Mouse (Mus musculus): ENCODE results near the gene Rab34.

The Rab34 gene

DNA sequence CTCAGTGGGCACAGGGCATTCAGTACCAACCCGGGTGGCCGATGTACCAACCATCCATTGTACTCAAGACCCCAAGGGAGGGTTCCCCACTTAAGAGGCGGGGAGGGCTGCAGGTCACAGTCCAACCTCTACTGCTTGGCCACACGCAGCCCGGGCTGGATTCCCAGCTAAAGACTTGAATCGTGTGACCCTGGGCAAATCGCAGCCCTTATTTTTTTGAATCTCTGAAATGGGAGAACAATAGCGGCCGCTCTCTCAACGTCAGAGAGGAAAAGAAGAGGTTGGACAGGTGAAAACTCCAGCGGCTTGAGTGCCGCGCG is 23.7 kb upstream of the Rab34 start:
- in situ Hi-C loops (cut with MboI; ENCODE audit: low sequenced_read_pairs), result no loop called here

DNA sequence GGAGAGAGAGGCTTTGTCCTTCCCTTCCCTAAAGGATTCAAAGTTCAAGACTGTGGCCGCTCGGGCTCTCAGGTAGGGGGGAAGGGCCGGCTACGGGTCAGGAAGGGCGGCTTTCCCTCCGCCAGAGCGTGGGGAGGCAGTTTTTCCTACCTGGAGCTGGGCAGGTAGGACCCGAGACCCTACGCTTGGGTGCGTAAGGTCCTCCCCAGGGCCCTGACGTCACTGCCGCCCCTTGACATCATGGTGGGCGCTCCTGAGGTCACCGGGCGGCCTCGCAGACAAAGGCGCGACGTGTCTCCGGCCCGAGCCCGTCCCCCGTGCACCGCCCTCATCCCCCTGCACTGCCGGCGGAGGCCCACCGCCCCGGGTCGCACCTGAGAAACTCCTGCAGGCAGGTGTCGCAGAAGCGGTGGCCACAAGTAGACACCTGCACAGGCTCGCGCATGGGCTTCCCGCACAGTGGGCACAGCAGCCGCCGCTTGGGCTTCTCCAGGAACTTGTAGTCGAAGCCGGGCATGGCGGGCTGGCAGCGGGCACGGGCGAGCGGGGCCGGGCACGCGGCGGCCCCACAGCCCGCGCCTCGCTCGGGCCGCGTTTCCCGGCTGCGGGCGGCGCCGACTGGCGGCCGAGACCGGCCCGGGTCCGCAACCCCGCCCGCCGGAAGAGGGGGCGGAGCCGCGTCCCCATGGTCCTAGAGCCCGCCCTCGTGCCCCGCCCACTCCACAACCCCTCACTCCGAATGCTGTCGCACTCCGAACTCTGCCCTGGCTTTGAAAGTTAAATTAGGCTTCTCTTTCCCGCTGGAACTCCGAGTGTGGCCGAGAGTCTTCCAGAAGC is 23.1 kb upstream of the Rab34 start, which contains the start of gene Traf4:
Gene Traf4 (minus strand): TSS at position 666 of the 837 bp plus-strand sequence.
- in situ Hi-C loops (cut with MboI; ENCODE audit: low sequenced_read_pairs), result no loop called here

DNA sequence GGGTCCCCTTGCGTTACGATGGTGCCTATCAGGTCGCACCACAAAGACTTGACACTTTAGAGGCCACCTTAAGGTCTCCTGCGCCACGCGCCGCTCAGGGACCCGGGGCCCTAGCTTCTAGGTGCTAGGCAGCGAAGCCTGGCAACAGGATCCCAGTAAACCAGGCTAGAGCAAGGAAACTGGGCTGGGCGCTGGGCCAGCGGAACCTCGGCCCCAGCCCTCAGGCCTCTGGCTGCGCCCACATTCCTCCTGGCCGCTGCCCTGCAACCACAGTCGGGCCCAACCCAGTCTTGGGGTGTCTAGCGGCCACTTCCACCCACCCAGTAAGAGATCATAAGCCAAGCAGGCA is 22.5 kb upstream of the Rab34 start:
- in situ Hi-C loops (cut with MboI; ENCODE audit: low sequenced_read_pairs), result no loop called here

GRCm38 (mm10) chr11:78166161-78166560 is 22.1 kb upstream of the Rab34 start:
- in situ Hi-C loops (cut with MboI; ENCODE audit: low sequenced_read_pairs), result no loop called here

DNA sequence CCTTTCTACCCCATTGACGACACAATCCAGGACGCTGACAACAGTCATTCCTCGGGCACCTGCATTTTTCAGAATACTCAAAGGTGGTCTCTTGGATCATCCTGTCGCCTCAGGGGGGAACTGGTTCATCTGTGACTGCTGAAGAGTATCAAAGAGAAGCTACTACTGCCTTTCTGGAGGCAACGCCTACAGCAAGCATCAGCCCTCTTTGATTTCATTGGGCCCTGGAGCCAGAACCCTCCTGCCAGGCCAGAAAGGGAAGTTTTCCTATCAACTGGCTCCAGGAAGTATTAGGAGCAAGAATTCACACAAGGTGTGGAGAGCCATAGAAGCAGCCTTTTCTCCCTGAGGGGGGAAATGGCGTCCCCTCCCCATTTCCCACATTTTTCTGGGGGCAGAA is 21.6 kb upstream of the Rab34 start:
- in situ Hi-C loops (cut with MboI; ENCODE audit: low sequenced_read_pairs), result no loop called here

GRCm38 (mm10) chr11:78167257-78167959 is 20.8 kb upstream of the Rab34 start:
- in situ Hi-C loops (cut with MboI; ENCODE audit: low sequenced_read_pairs), result no loop called here

DNA sequence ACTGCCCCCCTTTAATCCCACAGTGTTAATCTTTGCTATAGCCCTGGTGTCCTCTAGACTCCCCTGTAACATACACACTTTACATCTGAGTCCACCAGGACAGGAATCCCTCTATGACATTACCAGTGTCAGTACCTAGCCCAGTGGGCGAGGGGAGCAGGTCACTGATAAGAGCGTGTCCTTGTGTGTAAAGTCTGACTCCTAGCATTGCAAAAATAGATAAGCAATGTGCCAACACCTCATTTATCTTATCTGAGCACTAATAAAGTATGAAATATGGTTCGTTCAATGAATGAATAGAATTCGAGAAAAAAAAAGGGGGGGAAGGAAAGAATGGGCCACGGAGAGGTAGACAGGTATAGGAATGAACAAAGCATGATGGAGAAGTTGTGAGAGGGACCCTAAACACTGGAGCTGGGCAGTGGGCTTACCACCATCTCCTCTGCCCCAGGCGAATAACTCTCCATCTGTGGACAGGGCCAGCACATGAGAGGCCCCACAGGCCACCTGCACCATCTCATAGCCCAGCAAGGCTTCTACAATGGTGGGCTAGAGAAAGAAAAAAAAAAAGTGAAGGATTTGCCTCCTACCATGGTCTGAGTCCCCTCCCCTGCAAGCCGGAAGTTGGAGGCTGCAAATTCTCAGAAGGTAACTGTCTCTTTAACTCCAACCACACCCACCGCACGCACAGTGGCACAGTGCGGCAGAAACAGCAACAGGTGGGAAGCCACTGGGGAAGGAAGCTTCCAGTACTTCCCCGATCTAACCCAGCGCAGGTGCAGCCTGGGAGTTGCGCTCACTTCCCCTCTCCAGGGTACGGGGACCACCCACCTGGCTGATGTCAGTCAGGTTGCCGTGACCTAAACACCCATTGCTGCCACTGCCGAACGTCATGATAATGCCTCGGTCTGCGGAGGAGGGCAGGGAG is 19.4 kb upstream of the Rab34 start:
- in situ Hi-C loops (cut with MboI; ENCODE audit: low sequenced_read_pairs), result no loop called here

- in situ Hi-C loops (cut with MboI; ENCODE audit: low sequenced_read_pairs), result no loop called here
Measured at GRCm38 (mm10) chr11:78170306-78170705, 17.9 kb upstream of the Rab34 start.

DNA sequence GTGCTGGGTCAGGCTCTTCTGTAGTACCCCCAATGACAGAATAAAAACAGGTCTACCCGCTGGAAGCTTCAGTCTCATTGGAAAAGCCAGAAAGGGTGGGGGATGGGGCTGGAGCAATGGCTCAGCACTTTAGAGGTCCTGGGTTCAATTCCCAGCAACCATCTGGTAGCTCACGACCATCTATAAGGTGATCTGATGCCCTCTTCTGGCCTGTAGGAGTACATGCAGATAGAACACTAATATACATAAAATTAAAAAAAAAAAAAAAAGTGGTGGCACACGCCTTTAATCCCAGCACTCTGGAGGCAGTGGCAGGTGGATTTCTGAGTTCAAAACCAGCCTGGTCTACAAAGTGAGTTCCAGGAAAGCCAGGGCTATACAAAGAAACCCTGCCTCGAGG is 16.9 kb upstream of the Rab34 start:
- in situ Hi-C loops (cut with MboI; ENCODE audit: low sequenced_read_pairs), result no loop called here

DNA sequence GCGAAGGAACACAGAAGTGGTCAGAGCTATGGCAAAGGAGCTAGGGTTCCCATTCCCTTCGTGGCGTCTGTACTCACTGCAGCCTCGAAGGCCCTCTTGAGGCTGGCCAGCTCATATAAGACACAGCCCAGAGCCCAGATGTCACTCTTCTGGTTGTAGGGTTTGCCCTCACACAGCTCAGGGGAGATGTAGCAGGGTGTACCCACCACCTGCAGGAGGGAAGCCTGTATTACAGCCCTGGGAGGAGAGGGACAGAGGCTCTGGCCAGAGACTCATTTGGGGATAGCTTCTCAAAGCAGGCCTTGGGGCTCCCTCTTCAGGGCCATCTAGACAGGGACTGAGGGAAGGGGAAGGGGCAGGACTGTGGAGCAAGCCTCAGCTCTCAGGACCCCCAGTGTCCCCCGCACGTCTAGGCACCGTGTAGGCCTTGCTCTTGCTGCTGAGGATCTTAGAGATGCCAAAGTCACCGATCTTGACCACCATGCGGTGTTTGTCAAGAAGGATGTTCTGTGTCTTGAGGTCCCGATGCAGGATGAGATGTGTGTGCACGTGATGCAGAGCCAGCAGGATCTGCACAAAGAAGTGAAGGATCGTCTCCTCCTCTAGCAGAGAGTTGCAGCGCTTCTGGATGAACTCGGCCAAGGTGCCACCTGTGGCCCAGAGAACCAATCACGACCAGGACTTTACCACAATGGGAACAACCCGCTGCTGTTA is 16.0 kb upstream of the Rab34 start:
- in situ Hi-C loops (cut with MboI; ENCODE audit: low sequenced_read_pairs), result no loop called here

GRCm38 (mm10) chr11:78172748-78173383 is 15.4 kb upstream of the Rab34 start:
- in situ Hi-C loops (cut with MboI; ENCODE audit: low sequenced_read_pairs), result no loop called here

GRCm38 (mm10) chr11:78174506-78174905 is 13.7 kb upstream of the Rab34 start:
- in situ Hi-C loops (cut with MboI; ENCODE audit: low sequenced_read_pairs), result no loop called here

DNA sequence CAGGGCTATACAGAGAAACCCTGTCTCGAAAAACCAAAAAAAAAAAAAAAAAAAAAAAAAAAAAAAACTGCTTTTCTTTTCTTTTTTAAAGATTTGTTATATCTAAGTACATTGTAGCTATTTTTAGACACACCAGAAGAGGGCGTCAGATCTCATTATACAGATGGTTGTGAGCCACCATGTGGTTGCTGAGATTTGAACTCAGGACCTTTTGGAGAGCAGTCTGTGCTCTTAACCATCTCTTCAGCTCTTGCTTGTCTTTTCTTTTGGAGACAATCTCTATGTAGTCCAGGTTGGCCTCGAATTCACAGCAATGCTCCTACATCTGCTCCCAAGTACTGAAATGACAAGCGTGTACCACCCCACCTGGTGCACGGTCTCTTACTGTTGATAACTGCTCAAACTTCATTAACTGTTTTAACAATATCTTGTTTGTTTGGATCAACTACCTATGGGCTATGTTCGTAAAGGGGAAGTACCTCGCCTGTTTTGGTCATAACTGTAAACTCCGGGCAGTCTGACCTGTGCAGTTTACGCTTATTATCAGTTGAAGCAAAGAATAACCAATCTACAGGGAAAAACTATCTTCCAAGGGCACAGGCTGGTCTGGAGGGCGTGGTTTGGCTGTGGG is 12.3 kb upstream of the Rab34 start:
- in situ Hi-C loops (cut with MboI; ENCODE audit: low sequenced_read_pairs), result no loop called here

DNA sequence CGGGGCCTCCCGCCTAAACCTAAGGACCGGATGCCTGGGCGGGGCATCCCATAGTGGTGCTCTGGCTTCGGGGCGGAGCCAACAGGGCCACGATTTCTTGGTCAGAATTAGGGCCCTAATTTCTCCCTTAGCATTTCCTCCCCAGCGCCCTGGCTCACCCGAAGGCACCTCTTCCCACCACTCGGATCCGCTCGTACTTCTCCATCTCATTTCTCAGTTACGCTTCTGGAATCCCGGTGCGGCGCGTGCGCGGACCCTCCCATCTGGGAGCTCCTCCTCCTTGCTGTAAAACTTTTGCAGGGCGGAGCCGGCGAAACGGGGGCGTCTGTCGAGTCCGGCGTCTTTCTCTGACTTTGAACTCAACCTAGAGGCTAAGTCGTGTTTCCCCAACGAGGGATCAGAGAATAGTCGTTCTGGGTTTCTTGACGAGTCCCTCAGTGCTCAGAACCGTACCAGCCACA is 11.8 kb upstream of the Rab34 start, which contains the start of the genes Nek8 and Tlcd1:
Gene Nek8 (minus strand): TSS at position 274 of the 461 bp plus-strand sequence.
Gene Tlcd1 (plus strand): TSS at position 310 of the 461 bp plus-strand sequence.
- in situ Hi-C loops (cut with MboI; ENCODE audit: low sequenced_read_pairs), result no loop called here

- in situ Hi-C loops (cut with MboI; ENCODE audit: low sequenced_read_pairs), result no loop called here
Measured at GRCm38 (mm10) chr11:78176905-78177331, 11.3 kb upstream of the Rab34 start.

DNA sequence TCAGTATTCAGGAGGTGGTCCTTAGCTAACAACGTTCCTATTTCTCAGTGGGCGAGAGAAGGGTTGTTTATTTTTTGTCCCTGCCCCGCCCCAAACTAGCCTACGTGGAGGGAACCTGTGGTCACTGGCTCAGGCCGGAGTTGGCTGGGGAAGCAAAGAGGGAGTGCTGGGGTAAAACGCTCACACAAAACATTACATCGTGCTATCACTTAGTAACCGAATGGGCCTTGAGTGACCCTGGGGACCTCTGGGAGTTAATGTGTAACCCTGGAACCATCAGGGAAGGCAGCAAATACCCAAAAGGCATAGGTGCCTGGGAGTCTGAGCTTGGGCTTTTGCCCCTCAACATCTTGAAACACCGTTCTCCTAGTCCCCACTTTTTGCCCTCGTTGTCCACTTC is 10.8 kb upstream of the Rab34 start:
- in situ Hi-C loops (cut with MboI; ENCODE audit: low sequenced_read_pairs), result no loop called here

GRCm38 (mm10) chr11:78177903-78178858 is 10.0 kb upstream of the Rab34 start:
- in situ Hi-C loops (cut with MboI; ENCODE audit: low sequenced_read_pairs), result no loop called here

GRCm38 (mm10) chr11:78178859-78179437 is 9.3 kb upstream of the Rab34 start:
- in situ Hi-C loops (cut with MboI; ENCODE audit: low sequenced_read_pairs), result no loop called here
